ENCODE assay signal across 8 mouse cellular contexts in genomic region chr1:144406387-144407383, GRCm38 (mm10).
DNase-seq lines count a peak whose midpoint lies in the region; ATAC-seq and TF ChIP-seq lines count a peak whose summit lies in the region.

No protein-coding gene starts in this region.

- TF ChIP-seq POLR2A in kidney, adult 2 months (IDR thresholded peaks at IDR 0.05; ENCODE audit: low read depth, low read length): no peak
- no peak for TF ChIP-seq POLR2A in spleen, adult 2 months (IDR thresholded peaks at IDR 0.05; ENCODE audit: low read depth, low read length)

- no peaks in the 10 kb centered on the region for H3K9me3 ChIP-seq in limb, embryonic 10.5 days (replicated peaks)
- no peaks in the 10 kb centered on the region for H3K9me3 ChIP-seq in midbrain, embryonic 16.5 days (replicated peaks; ENCODE audit: control insufficient read depth, low read length, poor library complexity, severe bottlenecking)

- 29% methylated on average over 15 of the region's 15 CpGs for WGBS in kidney, adult 2 months
- 37% methylated on average over 15 of the region's 15 CpGs for WGBS in limb, embryonic 10.5 days
- 30% methylated on average over 15 of the region's 15 CpGs for WGBS in midbrain, embryonic 16.5 days
- 38% methylated on average over 14 of the region's 15 CpGs for WGBS in spleen, adult 2 months

- DNase-seq in heart, adult 18-20 months: peak; percentile 50 to 82
- DNase-seq in heart, adult 11 months: no peak
- DNase-seq in cerebellum, postnatal 4 days (ENCODE audit: low spot score in 2 of 2): peak; percentile 71 to 87
- DNase-seq in gastrocnemius, adult 8-10 months (ENCODE audit: low spot score in 2 of 2): peak; percentile 8 to 40
- DNase-seq in kidney, adult 2 months: peak; percentile 66
- DNase-seq in limb, embryonic 10.5 days (ENCODE audit: low spot score): peak; percentile 81
- peak in 1 of 2 experiments; percentile 46 for DNase-seq in spleen, adult 2 months (ENCODE audit: low read depth in 1 of 2, low spot score in 2 of 2)

- peak; percentile 98; the same call in 1 of the 2 replicates for TF ChIP-seq CTCF in kidney, adult 2 months (conservative IDR thresholded peaks at IDR 0.05; ENCODE audit: insufficient read depth, insufficient read length, low read depth, low read length)
- peak; percentile 84; the same call in 1 of the 2 replicates for TF ChIP-seq CTCF in spleen, adult 2 months (IDR thresholded peaks at IDR 0.05; ENCODE audit: extremely low read depth, insufficient read depth, insufficient read length, insufficient replicate concordance)

- peak overlapping the region; percentile 24; the same call in 1 of the 2 replicates for H3K4me2 ChIP-seq in midbrain, embryonic 16.5 days (ENCODE audit: low read length)

- H3K9ac ChIP-seq in midbrain, embryonic 16.5 days (ENCODE audit: low read depth, low read length): peak overlapping the region; percentile 38; the same call in 1 of the 2 replicates

- H3K4me3 ChIP-seq in kidney, adult 2 months (ENCODE audit: insufficient read depth, low read depth, low read length): no peak overlapping the region
- H3K4me3 ChIP-seq in limb, embryonic 10.5 days: no peak overlapping the region
- no peak overlapping the region for H3K4me3 ChIP-seq in midbrain, embryonic 16.5 days (ENCODE audit: low read depth, low read length)
- no peak overlapping the region for H3K4me3 ChIP-seq in spleen, adult 2 months (ENCODE audit: extremely low read depth, insufficient read depth, insufficient read length)

- no peaks in the 10 kb centered on the region for H3K27me3 ChIP-seq in kidney, adult 2 months (replicated peaks; ENCODE audit: control insufficient read depth, insufficient read depth, low read length)
- no peaks in the 10 kb centered on the region for H3K27me3 ChIP-seq in limb, embryonic 10.5 days (ENCODE audit: low read depth, poor library complexity, severe bottlenecking)
- H3K27me3 ChIP-seq in midbrain, embryonic 16.5 days (ENCODE audit: control insufficient read depth, insufficient read depth, low read depth, low read length): no peaks in the 10 kb centered on the region
- H3K27me3 ChIP-seq in spleen, adult 2 months (ENCODE audit: control insufficient read depth, insufficient read depth, low read length): no peaks in the 10 kb centered on the region

- no peaks in the 10 kb centered on the region for H3K4me1 ChIP-seq in kidney, adult 2 months (ENCODE audit: control insufficient read depth, insufficient read depth, low read length)
- no peaks in the 10 kb centered on the region for H3K4me1 ChIP-seq in limb, embryonic 10.5 days
- no peaks in the 10 kb centered on the region for H3K4me1 ChIP-seq in midbrain, embryonic 16.5 days (ENCODE audit: control insufficient read depth, insufficient read depth, low read length)
- H3K4me1 ChIP-seq in spleen, adult 2 months (ENCODE audit: control insufficient read depth, insufficient read depth, insufficient read length): no peaks in the 10 kb centered on the region

- no peaks in the 10 kb centered on the region for H3K36me3 ChIP-seq in kidney, adult 2 months (ENCODE audit: control insufficient read depth, insufficient read depth, low read length)
- no peaks in the 10 kb centered on the region for H3K36me3 ChIP-seq in limb, embryonic 10.5 days
- no peaks in the 10 kb centered on the region for H3K36me3 ChIP-seq in midbrain, embryonic 16.5 days (ENCODE audit: control insufficient read depth, insufficient read depth, low read length)
- H3K36me3 ChIP-seq in spleen, adult 2 months (ENCODE audit: control insufficient read depth, insufficient read depth, low read length): no peaks in the 10 kb centered on the region

- ATAC-seq in midbrain, embryonic 16.5 days: peak; percentile 94

- no peak overlapping the region for H3K27ac ChIP-seq in kidney, adult 2 months (ENCODE audit: insufficient read depth, low read depth, low read length)
- no peak overlapping the region for H3K27ac ChIP-seq in limb, embryonic 10.5 days
- 0 out of 2 replicates have a peak overlapping the region, but pooled peaks have one; percentile 28 for H3K27ac ChIP-seq in midbrain, embryonic 16.5 days (ENCODE audit: low read length)
- no peak overlapping the region for H3K27ac ChIP-seq in spleen, adult 2 months (ENCODE audit: insufficient read depth, low read length)
